Mouse (Mus musculus) MEL (cell line): ENCODE measurements around the gene Kdm5c. TPM values are rescaled to one million over a fixed set of nuclear protein-coding genes. Genes with fewer than 3 reads are reported as not detected.
A peak's percentile ranks its signal among the peaks of the same experiment; 100 is the strongest.

ENCODE experiments used
- DNase-seq: peaks from one replicate; pipeline ENCODE4 v3.0.0; 2011; ENCODE audit warnings: low read depth, low spot score
- H3K27ac ChIP-seq: 2 replicates; pipeline ENCODE4 v1.5.1; 2012; ENCODE audit warnings: low read depth, mild to moderate bottlenecking, control low read depth, low read length, moderate library complexity; ENCODE audit not compliant: control insufficient read depth
- H3K27me3 ChIP-seq, 2 experiments: fragments of 150-350 bp in 1 of 2; sonication (generic) in 1 of 2; 2 replicates each; pipeline ENCODE4 v1.6.1; 2012; ENCODE audit warnings: low read length in 2 of 2, mild to moderate bottlenecking in 2 of 2, improper control_type of control experiment in 1 of 2, moderate library complexity in 1 of 2; ENCODE audit not compliant: insufficient read depth in 2 of 2, control insufficient read depth in 1 of 2
- H3K36me3 ChIP-seq, 2 experiments: 2 replicates each; pipeline ENCODE4 v1.6.1; 2012 to 2014; ENCODE audit warnings: low read length in 2 of 2, improper control_type of control experiment in 1 of 2, inconsistent platforms in 1 of 2, mild to moderate bottlenecking in 1 of 2; ENCODE audit not compliant: insufficient read depth in 2 of 2, control insufficient read depth in 1 of 2
- H3K4me1 ChIP-seq, 2 experiments: fragments of 150-350 bp in 1 of 2; sonication (generic) in 1 of 2; 2 replicates each; pipeline ENCODE4 v1.6.1; 2012; ENCODE audit warnings: low read length in 2 of 2, improper control_type of control experiment in 1 of 2, mild to moderate bottlenecking in 1 of 2; ENCODE audit not compliant: insufficient read depth in 2 of 2, control insufficient read depth in 1 of 2
- H3K4me3 ChIP-seq, 2 experiments: fragments of 150-350 bp in 1 of 2; sonication (generic) in 1 of 2; 2 replicates each; pipeline ENCODE4 v1.5.1; 2012; ENCODE audit warnings: low read depth in 2 of 2, low read length in 2 of 2, mild to moderate bottlenecking in 2 of 2, moderate library complexity in 2 of 2, control low read depth in 1 of 2, improper control_type of control experiment in 1 of 2; ENCODE audit not compliant: control insufficient read depth in 1 of 2, insufficient read depth in 1 of 2
- H3K79me2 ChIP-seq: 2 replicates; pipeline ENCODE4 v1.6.1; 2012; ENCODE audit warnings: mild to moderate bottlenecking, low read length, moderate library complexity; ENCODE audit not compliant: control insufficient read depth, poor library complexity, insufficient read depth
- H3K9ac ChIP-seq: 2 replicates; pipeline ENCODE4 v1.6.1; 2012; ENCODE audit warnings: low read depth, mild to moderate bottlenecking, control low read depth, low read length, moderate library complexity; ENCODE audit not compliant: control insufficient read depth, poor library complexity, severe bottlenecking
- H3K9me3 ChIP-seq: fragments of 150-350 bp; sonication (generic); replicated peaks from 2 replicates; pipeline ENCODE4 v1.6.1; 2012; ENCODE audit warnings: mild to moderate bottlenecking, low read length, improper control_type of control experiment, moderate library complexity; ENCODE audit not compliant: insufficient read depth
- BHLHE40 ChIP-seq: IDR thresholded peaks from 2 replicates; pipeline ENCODE4 v1.6.1; 2012; ENCODE audit warnings: low read depth, mild to moderate bottlenecking, inconsistent platforms, low read length, improper control_type of control experiment, borderline replicate concordance
- CHD1 ChIP-seq: IDR thresholded peaks from 2 replicates; pipeline ENCODE4 v1.6.1; 2012; ENCODE audit warnings: low read depth, mild to moderate bottlenecking, inconsistent platforms, low read length, improper control_type of control experiment
- E2F4 ChIP-seq: IDR thresholded peaks from 2 replicates; pipeline ENCODE4 v1.6.1; 2011; ENCODE audit warnings: low read depth, low read length, improper control_type of control experiment, borderline replicate concordance
- EP300 ChIP-seq, 2 experiments: IDR thresholded peaks; 2 replicates each; pipeline ENCODE4 v1.6.1; 2011; ENCODE audit warnings: improper control_type of control experiment in 2 of 2, low read length in 2 of 2, low read depth in 1 of 2, mild to moderate bottlenecking in 1 of 2
- ETS1 ChIP-seq: IDR thresholded peaks from 2 replicates; pipeline ENCODE4 v1.6.1; 2012; ENCODE audit warnings: low read depth, mild to moderate bottlenecking, inconsistent platforms, low read length, improper control_type of control experiment, moderate library complexity
- GABPA ChIP-seq: IDR thresholded peaks from 2 replicates; pipeline ENCODE4 v1.6.1; 2012; ENCODE audit warnings: low read depth, mild to moderate bottlenecking, inconsistent platforms, low read length, improper control_type of control experiment, moderate library complexity
- GATA1 ChIP-seq: IDR thresholded peaks from 2 replicates; pipeline ENCODE4 v1.6.1; 2011; ENCODE audit warnings: low read depth, low read length, improper control_type of control experiment
- MAFK ChIP-seq: IDR thresholded peaks from 2 replicates; pipeline ENCODE4 v1.6.1; 2011; ENCODE audit warnings: low read depth, mild to moderate bottlenecking, low read length, improper control_type of control experiment, borderline replicate concordance
- MAX ChIP-seq: IDR thresholded peaks from 2 replicates; pipeline ENCODE4 v1.6.1; 2011; ENCODE audit warnings: low read length, improper control_type of control experiment
- MAZ ChIP-seq: IDR thresholded peaks from 2 replicates; pipeline ENCODE4 v1.6.1; 2012; ENCODE audit warnings: low read depth, mild to moderate bottlenecking, inconsistent platforms, low read length, improper control_type of control experiment
- MEF2A ChIP-seq: IDR thresholded peaks from 2 replicates; pipeline ENCODE4 v1.6.1; 2014; ENCODE audit warnings: low read depth, mild to moderate bottlenecking, inconsistent platforms, low read length, improper control_type of control experiment; ENCODE audit not compliant: poor library complexity, insufficient replicate concordance, severe bottlenecking; ENCODE audit errors: extremely low read depth
- MXI1 ChIP-seq: IDR thresholded peaks from 2 replicates; pipeline ENCODE4 v1.6.1; 2011; ENCODE audit warnings: mild to moderate bottlenecking, low read depth, low read length, improper control_type of control experiment
- MYB ChIP-seq: IDR thresholded peaks from 2 replicates; pipeline ENCODE4 v1.6.1; 2011; ENCODE audit warnings: mild to moderate bottlenecking, low read depth, low read length, improper control_type of control experiment
- MYC ChIP-seq: IDR thresholded peaks from 2 replicates; pipeline ENCODE4 v1.6.1; 2011; ENCODE audit warnings: low read depth, mild to moderate bottlenecking, low read length, improper control_type of control experiment, moderate library complexity
- POLR2AphosphoS2 ChIP-seq: IDR thresholded peaks from 2 replicates; pipeline ENCODE4 v1.6.1; 2011; ENCODE audit warnings: low read length, improper control_type of control experiment
- POLR2AphosphoS5 ChIP-seq: IDR thresholded peaks from 2 replicates; pipeline ENCODE4 v1.6.1; 2012; ENCODE audit warnings: low read depth, borderline replicate concordance, mild to moderate bottlenecking, inconsistent platforms, low read length, moderate library complexity, mixed read lengths
- RAD21 ChIP-seq: IDR thresholded peaks from 2 replicates; pipeline ENCODE4 v1.6.1; 2011; ENCODE audit warnings: mild to moderate bottlenecking, low read depth, low read length, improper control_type of control experiment
- RCOR1 ChIP-seq: IDR thresholded peaks from 2 replicates; pipeline ENCODE4 v1.6.1; 2012; ENCODE audit warnings: low read depth, mild to moderate bottlenecking, inconsistent platforms, low read length, improper control_type of control experiment
- SIN3A ChIP-seq: IDR thresholded peaks from 2 replicates; pipeline ENCODE4 v1.6.1; 2012; ENCODE audit warnings: low read length, improper control_type of control experiment, inconsistent platforms
- TAL1 ChIP-seq: IDR thresholded peaks from 2 replicates; pipeline ENCODE4 v1.6.1; 2012; ENCODE audit warnings: mild to moderate bottlenecking, inconsistent platforms, low read length, moderate library complexity, mixed read lengths
- TBP ChIP-seq: IDR thresholded peaks from 2 replicates; pipeline ENCODE4 v1.8.0; 2011; ENCODE audit warnings: low read depth, low read length, improper control_type of control experiment
- TCF12 ChIP-seq: IDR thresholded peaks from 2 replicates; pipeline ENCODE4 v1.6.1; 2014; ENCODE audit warnings: low read depth, mild to moderate bottlenecking, inconsistent platforms, low read length, improper control_type of control experiment, moderate library complexity
- UBTF ChIP-seq: IDR thresholded peaks from 2 replicates; pipeline ENCODE4 v1.6.1; 2012; ENCODE audit warnings: low read depth, mild to moderate bottlenecking, inconsistent platforms, low read length, improper control_type of control experiment, moderate library complexity, borderline replicate concordance; ENCODE audit not compliant: insufficient read depth
- USF1 ChIP-seq: IDR thresholded peaks from 2 replicates; pipeline ENCODE4 v1.6.1; 2014; ENCODE audit warnings: low read depth, mild to moderate bottlenecking, inconsistent platforms, low read length, improper control_type of control experiment, moderate library complexity
- USF2 ChIP-seq, 2 experiments: IDR thresholded peaks; 2 replicates each; pipeline ENCODE4 v1.6.1; 2011 to 2012; ENCODE audit warnings: improper control_type of control experiment in 2 of 2, low read length in 2 of 2, borderline replicate concordance in 1 of 2, inconsistent platforms in 1 of 2, low read depth in 1 of 2, mild to moderate bottlenecking in 1 of 2; ENCODE audit not compliant: insufficient read depth in 1 of 2
- ZC3H11A ChIP-seq: IDR thresholded peaks from 2 replicates; pipeline ENCODE4 v1.6.1; 2012; ENCODE audit warnings: low read depth, mild to moderate bottlenecking, inconsistent platforms, low read length, improper control_type of control experiment
- ZKSCAN1 ChIP-seq: IDR thresholded peaks from 2 replicates; pipeline ENCODE4 v1.6.1; 2012; ENCODE audit warnings: low read depth, mild to moderate bottlenecking, inconsistent platforms, low read length, improper control_type of control experiment, moderate library complexity
- ZMIZ1 ChIP-seq: IDR thresholded peaks from 2 replicates; pipeline ENCODE4 v1.6.1; 2012; ENCODE audit warnings: low read depth, mild to moderate bottlenecking, inconsistent platforms, low read length, improper control_type of control experiment, moderate library complexity
- ZNF384 ChIP-seq: IDR thresholded peaks from 2 replicates; pipeline ENCODE4 v1.6.1; 2012; ENCODE audit warnings: low read depth, mild to moderate bottlenecking, inconsistent platforms, low read length, improper control_type of control experiment
- polyA plus RNA-seq, 2 experiments: library from polyadenylated mRNA; stranded (reverse) in 1 of 2; unstranded in 1 of 2; fragments of >175 nt in 1 of 2; fragments of >200 nt in 1 of 2; gene quantifications; 2 replicates each; pipeline versions ENCODE4 v1.2.1 to v1.2.4; 2012; ENCODE audit warnings: low replicate concordance in 2 of 2, low read depth in 1 of 2; ENCODE audit not compliant: insufficient read length in 2 of 2, insufficient read depth in 1 of 2, missing spikeins in 1 of 2
- total RNA-seq: library from RNA; depleted of rRNA; stranded (reverse); fragments of 300-350 nt; gene quantifications from 2 replicates; pipeline ENCODE4 v1.2.3, GENCODE M21; 2012

Gene Kdm5c
- total and polyA plus RNA-seq, 3 experiments: 102 to 158 (median 127) TPM

DNA sequence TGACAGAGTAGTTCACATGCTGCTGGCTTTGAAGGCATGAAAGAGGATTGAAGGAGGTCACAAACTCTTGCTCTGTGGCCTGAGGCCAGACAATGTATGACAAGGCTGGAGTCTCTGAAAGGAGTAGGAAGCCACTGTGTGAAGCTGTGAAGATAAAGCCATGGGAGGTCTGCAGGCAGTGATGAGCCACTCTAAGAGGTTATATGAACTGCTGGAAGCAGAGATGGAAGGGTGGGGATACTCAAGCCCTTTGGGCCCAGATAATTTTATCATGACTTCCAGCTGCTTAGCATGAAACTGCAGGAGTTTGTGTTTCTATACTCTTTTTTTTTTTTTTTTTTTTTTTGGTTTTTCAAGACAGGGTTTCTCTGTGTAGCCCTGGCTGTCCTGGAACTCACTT, 74.6 kb downstream of the Kdm5c start:
- peak; percentile 95 for DNase-seq
- Histone ChIP-seq H3K27ac (peak overlapping the region; percentile 60), H3K79me2 (no peaks in the 10 kb centered on the region), H3K9me3 (no peaks in the 10 kb centered on the region), H3K27me3 (no peaks in the 10 kb centered on the region), H3K4me1 (peaks cover 0 to 8% of the 10 kb centered on the region in 2 experiments; a peak in 3 of 4 replicates), H3K9ac (no peak overlapping the region; the same call in 1 of the 2 replicates), H3K36me3 (peaks cover 0 to 20% of the 10 kb centered on the region in 2 experiments; a peak in 2 of 4 replicates), H3K4me3 (no peak overlapping the region)
- TF ChIP-seq RCOR1: peak; percentile 69
- TF ChIP-seq GABPA: no peak
- TF ChIP-seq ZNF384: peak; percentile 93
- peak; percentile 93 for TF ChIP-seq GATA1
- TF ChIP-seq MYC: no peak; the same call in 1 of the 2 replicates
- no peak; the same call in 1 of the 2 replicates for TF ChIP-seq MYB
- peak; percentile 42 for TF ChIP-seq SIN3A
- no peak for TF ChIP-seq USF1
- peak; percentile 53; the same call in 1 of the 2 replicates for TF ChIP-seq TBP
- TF ChIP-seq ZKSCAN1: no peak
- TF ChIP-seq MAZ: no peak
- no peak for TF ChIP-seq MAX
- TF ChIP-seq TAL1: peak; percentile 89
- peak; percentile 92 for TF ChIP-seq EP300 (IDR thresholded peaks at IDR 0.05; ENCODE audit: low read depth in 1 of 2, low read length in 2 of 2)
- no peak; the same call in none of the 2 replicates for TF ChIP-seq MXI1
- no peak for TF ChIP-seq ZMIZ1
- peak; percentile 81 for TF ChIP-seq ETS1
- TF ChIP-seq ZC3H11A: no peak
- TF ChIP-seq TCF12: peak; percentile 92

DNA sequence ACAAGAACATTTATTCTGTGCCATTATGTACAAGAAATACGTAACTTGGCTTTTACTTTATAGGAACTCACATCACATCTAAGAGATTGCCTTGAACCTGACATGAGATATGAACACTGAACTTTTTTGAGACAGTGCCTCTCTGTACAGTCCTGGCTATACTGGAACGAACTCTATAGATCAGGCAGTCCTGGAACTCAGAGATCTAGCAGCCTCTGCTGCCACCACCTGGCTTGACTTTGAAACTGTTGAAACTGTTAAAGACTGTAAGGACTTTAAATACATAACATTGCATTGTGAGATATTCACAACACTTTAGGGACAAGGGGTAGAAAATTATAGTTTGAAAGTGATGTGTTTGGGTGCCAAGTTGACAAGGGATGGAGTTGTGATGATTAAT, 75.1 kb downstream of the Kdm5c start:
- no peaks in the 10 kb centered on the region for H3K9me3 ChIP-seq
- peak; percentile 85 for DNase-seq
- H3K4me3 ChIP-seq: no peak overlapping the region
- no peaks in the 10 kb centered on the region for H3K27me3 ChIP-seq
- H3K36me3 ChIP-seq: peaks cover 0 to 20% of the 10 kb centered on the region in 2 experiments; a peak in 2 of 4 replicates
- peak overlapping the region; percentile 14; the same call in 1 of the 2 replicates for H3K9ac ChIP-seq
- H3K27ac ChIP-seq: peak overlapping the region; percentile 53
- H3K4me1 ChIP-seq: peaks cover 0 to 8% of the 10 kb centered on the region in 2 experiments; a peak in 3 of 4 replicates
- no peaks in the 10 kb centered on the region for H3K79me2 ChIP-seq
- no peak for TF ChIP-seq E2F4
- no peak for TF ChIP-seq MYB
- no peak for TF ChIP-seq SIN3A
- no peak for TF ChIP-seq USF2 (IDR thresholded peaks at IDR 0.05; ENCODE audit: borderline replicate concordance in 1 of 2, insufficient read depth in 1 of 2, low read depth in 1 of 2, low read length in 2 of 2)
- no peak for TF ChIP-seq BHLHE40
- no peak for TF ChIP-seq GATA1
- TF ChIP-seq MYC: 0 out of 2 replicates have a peak, but pooled peaks have one; percentile 36
- TF ChIP-seq MEF2A: no peak
- no peak for TF ChIP-seq ZKSCAN1
- TF ChIP-seq UBTF: no peak
- TF ChIP-seq TAL1: no peak
- TF ChIP-seq MAZ: no peak
- TF ChIP-seq MAFK: no peak
- TF ChIP-seq TCF12: no peak
- no peak for TF ChIP-seq MXI1
- no peak for TF ChIP-seq CHD1
- TF ChIP-seq RCOR1: no peak
- no peak for TF ChIP-seq POLR2AphosphoS2
- TF ChIP-seq ZC3H11A: peak; percentile 65
- peak; percentile 91 for TF ChIP-seq RAD21
- no peak for TF ChIP-seq POLR2AphosphoS5
- TF ChIP-seq GABPA: no peak
